Mouse (Mus musculus) stomach, postnatal 0 days (tissue): ENCODE measurements at regions not wholly inside any gene's neighbourhood (a gene's known extent, or its start where the extent isn't known, plus 50 kb on each side); places are given as distances from the start of the nearest gene placed in this dataset.
A peak's percentile ranks its signal among the peaks of the same experiment; 100 is the strongest.

ENCODE experiments used
- ATAC-seq: fragments of 200-750 bp; cut with Nextera tagmentation; 2 replicates; pipeline ENCODE4 v1.8.0; 2017; ENCODE audit not compliant: low FRiP score, low TSS enrichment
- DNase-seq: peaks from one replicate; pipeline ENCODE4 v3.0.0-alpha.2; 2016; ENCODE audit warnings: low spot score
- H3K27ac ChIP-seq: fragments of 300-500 bp; sonication (generic); replicated peaks from 2 replicates; pipeline ENCODE4 v1.5.1; 2014; ENCODE audit warnings: mild to moderate bottlenecking, control low read depth
- H3K27me3 ChIP-seq: fragments of 300-500 bp; sonication (generic); 2 replicates; pipeline ENCODE4 v1.6.1; 2014; ENCODE audit warnings: low read length; ENCODE audit not compliant: control insufficient read depth, insufficient read depth
- H3K36me3 ChIP-seq: fragments of 300-500 bp; sonication (generic); 2 replicates; pipeline ENCODE4 v1.6.1; 2014; ENCODE audit warnings: low read length, mixed read lengths; ENCODE audit not compliant: control insufficient read depth, insufficient read depth
- H3K4me1 ChIP-seq: fragments of 300-500 bp; sonication (generic); replicated peaks from 2 replicates; pipeline ENCODE4 v1.6.1; 2014; ENCODE audit warnings: antibody characterized with exemption; ENCODE audit not compliant: control insufficient read depth, insufficient read depth
- H3K4me2 ChIP-seq: fragments of 300-500 bp; sonication (generic); replicated peaks from 2 replicates; pipeline ENCODE4 v1.6.1; 2014; ENCODE audit warnings: low read depth, mild to moderate bottlenecking, control low read depth, moderate library complexity
- H3K4me3 ChIP-seq: fragments of 300-500 bp; sonication (generic); 2 replicates; pipeline ENCODE4 v1.5.1; 2014; ENCODE audit warnings: low read depth, low read length, control low read depth
- H3K9ac ChIP-seq: fragments of 300-500 bp; sonication (generic); 2 replicates; pipeline ENCODE4 v1.6.1; 2014; ENCODE audit warnings: mild to moderate bottlenecking, low read length, control low read depth, mixed read lengths
- H3K9me3 ChIP-seq: fragments of 300-500 bp; sonication (generic); 2 replicates; pipeline ENCODE4 v1.6.1; 2016; ENCODE audit warnings: low read length; ENCODE audit not compliant: control insufficient read depth
- CTCF ChIP-seq: IDR thresholded peaks from 2 replicates; pipeline ENCODE4 v1.5.1; 2016; ENCODE audit warnings: antibody characterized with exemption, low read depth, mild to moderate bottlenecking, moderate library complexity
- EP300 ChIP-seq: optimal IDR thresholded peaks from 2 replicates; pipeline ENCODE3; 2016; ENCODE audit warnings: antibody characterized with exemption
- WGBS: fragments of 180-500 bp; shearing (Covaris S2); extraction: QIAGEN DNeasy Blood & Tissue Kit; methylation state at CpG from one replicate; pipeline ENCODE4 v1.1.7; 2014; 5-methylcytosine and 5-hydroxymethylcytosine counted together

DNA sequence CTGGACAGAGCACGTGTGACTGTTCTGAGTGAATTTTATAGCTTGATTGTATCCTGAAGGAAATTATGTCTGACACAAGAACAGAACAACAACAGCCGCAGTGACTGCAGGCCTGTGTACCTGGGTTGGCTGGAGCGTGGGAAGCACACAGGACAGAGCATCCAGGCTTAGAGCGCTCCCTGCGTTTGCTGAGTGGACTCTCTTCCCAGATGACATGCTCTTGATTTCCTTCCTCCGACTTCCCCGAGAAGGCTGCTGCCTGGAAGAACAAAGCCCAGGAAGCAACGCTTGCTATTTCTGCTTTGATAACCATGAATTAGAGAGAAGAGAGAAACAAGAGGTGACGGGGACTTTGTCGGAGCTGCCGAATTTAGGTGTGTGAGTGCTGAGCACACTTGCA is 532.2 kb downstream of the 1810013L24Rik start:
- ATAC-seq (no peak), DNase-seq (no peak)
- no peak overlapping the region for H3K4me2 ChIP-seq
- 0 out of 2 replicates have a peak, but pooled peaks have one; percentile 4 for TF ChIP-seq CTCF
- no peak for TF ChIP-seq EP300
- H3K4me1 ChIP-seq = no peaks in the 10 kb centered on the region
- 49% methylated on average over 11 of the region's 11 CpGs for WGBS
- H3K4me3 ChIP-seq = no peak overlapping the region
- no peak overlapping the region for H3K9ac ChIP-seq
- no peaks in the 10 kb centered on the region for H3K9me3 ChIP-seq
- no peak overlapping the region for H3K27ac ChIP-seq
- H3K27me3 ChIP-seq = no peaks in the 10 kb centered on the region
- H3K36me3 ChIP-seq = no peaks in the 10 kb centered on the region

DNA sequence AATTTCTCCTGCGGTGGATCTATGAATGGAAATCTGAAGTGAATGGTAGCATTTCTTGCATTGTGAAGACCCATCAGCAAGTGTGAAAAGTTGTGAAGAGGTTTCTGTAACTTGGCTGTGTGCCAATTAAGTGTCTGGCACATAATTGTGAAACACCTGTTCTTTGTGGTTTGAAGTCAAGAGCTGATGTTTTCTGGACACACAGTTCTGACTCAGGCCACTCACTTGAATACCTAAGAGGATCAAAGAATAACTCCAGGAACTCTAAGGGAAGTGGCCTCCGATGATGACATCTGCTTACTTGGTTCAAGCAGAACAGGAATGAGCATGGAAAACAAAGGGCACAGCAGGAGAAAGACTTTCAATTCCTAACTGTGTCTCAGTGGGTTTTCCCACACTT is 534.2 kb downstream of the 1810013L24Rik start:
- no peaks in the 10 kb centered on the region for H3K4me1 ChIP-seq
- no peaks in the 10 kb centered on the region for H3K36me3 ChIP-seq
- no peak overlapping the region for H3K9ac ChIP-seq
- no peak for TF ChIP-seq EP300
- H3K27me3 ChIP-seq = no peaks in the 10 kb centered on the region
- DNase-seq (no peak), ATAC-seq (no peak)
- no peaks in the 10 kb centered on the region for H3K9me3 ChIP-seq
- 38% methylated on average over 2 of the region's 2 CpGs for WGBS
- H3K27ac ChIP-seq = no peak overlapping the region
- H3K4me2 ChIP-seq = no peak overlapping the region
- H3K4me3 ChIP-seq = no peak overlapping the region

DNA sequence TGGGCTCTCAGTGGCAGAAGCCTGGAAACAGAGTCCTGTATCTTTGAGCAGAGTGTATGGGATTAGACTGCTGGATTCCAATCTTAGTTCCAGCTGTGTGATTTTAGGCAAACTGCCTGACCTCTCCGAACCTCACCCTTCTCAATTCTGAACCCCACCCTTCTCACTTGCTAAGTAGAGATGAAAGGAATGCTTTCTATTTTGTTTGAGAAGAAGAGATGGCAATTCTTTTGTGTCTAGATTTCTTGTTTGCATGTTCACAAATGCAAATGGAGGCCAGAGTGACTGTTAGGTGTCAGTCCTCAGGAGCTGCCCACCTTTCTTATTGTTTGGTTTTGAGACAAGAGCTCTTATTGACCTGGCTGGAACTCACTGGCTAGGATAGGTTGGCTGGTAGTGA is 561.1 kb downstream of the 1810013L24Rik start:
- no peaks in the 10 kb centered on the region for H3K36me3 ChIP-seq
- no peak overlapping the region for H3K27ac ChIP-seq
- no peaks in the 10 kb centered on the region for H3K9me3 ChIP-seq
- TF ChIP-seq EP300 (no peak), CTCF (no peak)
- no peaks in the 10 kb centered on the region for H3K4me1 ChIP-seq
- H3K4me2 ChIP-seq = no peak overlapping the region
- DNase-seq (no peak), ATAC-seq (no peak)
- H3K4me3 ChIP-seq = no peak overlapping the region
- WGBS = 42% methylated on average over 1 of the region's 1 CpGs
- H3K9ac ChIP-seq = no peak overlapping the region
- H3K27me3 ChIP-seq = no peaks in the 10 kb centered on the region

DNA sequence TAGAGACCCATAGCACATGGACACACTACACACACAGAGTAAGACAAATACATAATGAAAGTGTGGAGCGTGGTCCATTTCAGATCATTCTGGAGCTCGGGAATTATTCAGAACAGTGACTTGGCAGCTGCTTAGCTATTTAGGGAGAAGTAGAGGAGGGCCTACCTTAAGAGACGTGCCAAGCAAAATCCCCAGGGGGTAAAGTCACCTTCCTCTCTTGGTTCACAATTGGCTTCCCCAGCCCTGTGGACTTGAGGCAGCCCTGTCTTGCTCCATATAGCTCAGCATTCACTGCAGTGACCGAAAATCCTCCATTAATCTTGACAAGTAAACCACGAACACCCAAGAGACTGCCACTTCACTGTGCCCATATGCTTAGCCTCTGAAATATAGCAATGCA is 574.8 kb downstream of the 1810013L24Rik start:
- Histone ChIP-seq H3K27ac (no peak overlapping the region), H3K4me2 (no peak overlapping the region), H3K27me3 (no peaks in the 10 kb centered on the region), H3K4me3 (no peak overlapping the region), H3K36me3 (no peaks in the 10 kb centered on the region), H3K9me3 (no peaks in the 10 kb centered on the region), H3K9ac (no peak overlapping the region), H3K4me1 (no peaks in the 10 kb centered on the region)
- TF ChIP-seq CTCF (no peak), EP300 (no peak)
- 75% methylated on average over 5 of the region's 5 CpGs for WGBS
- DNase-seq = no peak
- ATAC-seq = no peak

DNA sequence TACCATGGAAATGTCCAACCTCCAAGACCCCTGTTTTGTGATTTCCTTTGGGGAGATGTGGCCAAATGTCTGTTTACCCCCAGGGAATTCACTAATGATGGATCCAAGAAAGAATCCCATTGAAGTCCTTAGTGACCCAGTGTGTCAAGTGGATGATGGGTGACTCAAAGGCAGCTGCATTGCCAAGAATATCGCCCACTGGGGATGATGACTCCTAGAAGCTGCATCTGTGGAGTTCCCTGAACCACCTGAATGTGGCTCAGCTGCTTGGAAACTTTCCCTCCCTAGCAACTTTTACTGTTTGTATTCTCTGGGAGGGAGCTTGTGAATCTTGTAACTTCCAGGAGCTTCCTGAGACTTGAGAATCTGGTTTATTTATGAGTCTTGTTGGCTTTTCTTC is 578.3 kb downstream of the 1810013L24Rik start:
- Histone ChIP-seq H3K27ac (no peak overlapping the region), H3K27me3 (no peaks in the 10 kb centered on the region), H3K9ac (no peak overlapping the region), H3K9me3 (no peaks in the 10 kb centered on the region), H3K4me2 (no peak overlapping the region), H3K4me3 (no peak overlapping the region), H3K36me3 (no peaks in the 10 kb centered on the region), H3K4me1 (no peaks in the 10 kb centered on the region)
- DNase-seq = no peak
- TF ChIP-seq EP300 (no peak), CTCF (no peak)
- WGBS = 52% methylated on average over 1 of the region's 1 CpGs
- ATAC-seq = no peak

DNA sequence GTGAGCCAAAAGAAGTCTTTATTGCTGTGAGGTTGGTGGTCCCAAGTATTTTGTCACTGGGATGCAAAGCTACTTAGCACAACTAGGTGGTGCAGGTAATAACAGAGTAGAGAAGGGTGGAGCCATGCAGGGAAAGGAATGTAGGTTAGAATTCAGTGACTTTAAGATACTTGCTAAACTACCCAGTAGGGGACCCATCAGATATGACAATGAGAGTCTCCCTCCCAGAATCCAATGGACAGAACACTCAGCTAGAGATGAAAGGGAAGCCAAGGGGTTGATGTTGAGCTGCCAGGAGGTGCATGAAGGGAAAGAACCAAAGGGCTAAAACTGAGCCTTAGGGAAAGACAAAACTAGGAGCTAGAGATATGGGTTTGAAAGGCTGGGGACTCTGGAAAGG is 564.9 kb downstream of the Grin2a start:
- Histone ChIP-seq H3K9me3 (no peaks in the 10 kb centered on the region), H3K27me3 (no peaks in the 10 kb centered on the region), H3K27ac (no peak overlapping the region), H3K36me3 (no peaks in the 10 kb centered on the region), H3K4me1 (no peaks in the 10 kb centered on the region), H3K4me2 (no peak overlapping the region), H3K4me3 (no peak overlapping the region), H3K9ac (no peak overlapping the region)
- DNase-seq = no peak
- no peak for ATAC-seq
- no peak for TF ChIP-seq CTCF
- no peak for TF ChIP-seq EP300
